8 mouse cellular contexts compared by ENCODE assay signal in genomic region chr8:122431694-122432442, GRCm38 (mm10). TPM values are rescaled to one million over a fixed set of nuclear protein-coding genes. Genes with fewer than 3 reads are reported as not detected.
DNase-seq lines count a peak whose midpoint lies in the region; ATAC-seq lines count a peak whose summit lies in the region.

No protein-coding gene starts in this region.

- peak overlapping the region; percentile 70 for H3K9ac ChIP-seq in neural tube, embryonic 11.5 days (ENCODE audit: low read length)

- 0 out of 2 replicates have a peak, but pooled peaks have one; percentile 9 for ATAC-seq in neural tube, embryonic 11.5 days (ENCODE audit: insufficient read depth, low FRiP score, low TSS enrichment)

- H3K27ac ChIP-seq in neural tube, embryonic 11.5 days (ENCODE audit: low read depth, low read length), result no peak overlapping the region
- peak overlapping the region; percentile 84 for H3K27ac ChIP-seq in forebrain, embryonic 10.5 days

- H3K36me3 ChIP-seq in neural tube, embryonic 11.5 days (ENCODE audit: control insufficient read depth, insufficient read depth, low read length), result peaks cover 8% of the 10 kb centered on the region; the same call in 1 of the 2 replicates
- H3K36me3 ChIP-seq in forebrain, embryonic 10.5 days (replicated peaks), result peaks cover 39% of the 10 kb centered on the region

- DNase-seq in neural tube, embryonic 11.5 days (ENCODE audit: low spot score), result no peak
- no peak for DNase-seq in neural tube, embryonic 10.5 days (ENCODE audit: extremely low spot score, low spot score)
- peak; percentile 32 for DNase-seq in forebrain, embryonic 10.5 days (ENCODE audit: extremely low spot score, low spot score)
- DNase-seq in kidney, adult 18-20 months, result peak; percentile 64
- peak; percentile 41 for DNase-seq in lung, postnatal 14 days
- DNase-seq in thymus, postnatal 25 days, result peak; percentile 53
- no peak for DNase-seq in layer of hippocampus, postnatal 25 days (ENCODE audit: extremely low spot score in 1 of 2, low spot score in 1 of 2)
- DNase-seq in cerebellum, adult 11 months, result no peak

- H3K27me3 ChIP-seq in neural tube, embryonic 11.5 days (ENCODE audit: control insufficient read depth, insufficient read depth, low read length), result no peaks in the 10 kb centered on the region
- H3K27me3 ChIP-seq in forebrain, embryonic 10.5 days (ENCODE audit: poor library complexity, severe bottlenecking), result peaks cover 14% of the 10 kb centered on the region; the same call in 1 of the 2 replicates

- H3K4me3 ChIP-seq in neural tube, embryonic 11.5 days (ENCODE audit: low read depth, low read length), result peak overlapping the region; percentile 38
- H3K4me3 ChIP-seq in forebrain, embryonic 10.5 days, result peak overlapping the region; percentile 63

- peaks cover 14% of the 10 kb centered on the region for H3K4me1 ChIP-seq in neural tube, embryonic 11.5 days (ENCODE audit: control insufficient read depth, insufficient read depth, low read length)
- H3K4me1 ChIP-seq in forebrain, embryonic 10.5 days, result peaks cover 31% of the 10 kb centered on the region

- peak overlapping the region; percentile 80 for H3K4me2 ChIP-seq in neural tube, embryonic 11.5 days (ENCODE audit: low read depth)

- 39% methylated on average over 18 of the region's 18 CpGs for WGBS in neural tube, embryonic 11.5 days
- WGBS in forebrain, embryonic 10.5 days, result 39% methylated on average over 18 of the region's 18 CpGs

- H3K9me3 ChIP-seq in neural tube, embryonic 11.5 days (ENCODE audit: control insufficient read depth, low read length), result no peaks in the 10 kb centered on the region
- peaks cover 4% of the 10 kb centered on the region for H3K9me3 ChIP-seq in forebrain, embryonic 10.5 days

RNA-seq across cellular contexts. Expression of gene Cyba, which starts 0.9 kb away (rescaled TPM):
- polyA plus RNA-seq in neural tube, embryonic 11.5 days (2014; fragmentation: Nextera tagmentation; extraction: Ambion mirVana), result 52.5 and 57.7 TPM in 2 replicates
- 70.0 and 75.7 TPM in 2 replicates for polyA plus RNA-seq in forebrain, embryonic 10.5 days (2016; fragmentation: Nextera tagmentation; extraction: Ambion mirVana)
- total RNA-seq in layer of hippocampus, postnatal 25 days (2021), result 10 to 100 TPM in 1 of 2 experiments, 1 to 10 TPM in 1; 8.9 to 10.3 TPM

RNA-seq across cellular contexts. Expression of gene Il17c, which starts 10.0 kb away (rescaled TPM):
- polyA plus RNA-seq in neural tube, embryonic 11.5 days (2014; fragmentation: Nextera tagmentation; extraction: Ambion mirVana), result 0.57 TPM in 1 of 2 replicates, not detected in the other
- polyA plus RNA-seq in forebrain, embryonic 10.5 days (2016; fragmentation: Nextera tagmentation; extraction: Ambion mirVana), result 0.21 TPM in 1 of 2 replicates, not detected in the other
- total RNA-seq in layer of hippocampus, postnatal 25 days (2021), result not detected

RNA-seq across cellular contexts. Expression of gene Mvd, which starts 11.4 kb away (rescaled TPM):
- 53.7 and 58.5 TPM in 2 replicates for polyA plus RNA-seq in neural tube, embryonic 11.5 days (2014; fragmentation: Nextera tagmentation; extraction: Ambion mirVana)
- polyA plus RNA-seq in forebrain, embryonic 10.5 days (2016; fragmentation: Nextera tagmentation; extraction: Ambion mirVana), result 52.1 and 54.2 TPM in 2 replicates
- total RNA-seq in layer of hippocampus, postnatal 25 days (2021), result 10 to 100 TPM; 23.1 to 25.2 TPM

RNA-seq across cellular contexts. Expression of gene Snai3, which starts 28.7 kb away (rescaled TPM):
- not detected in 2 replicates for polyA plus RNA-seq in neural tube, embryonic 11.5 days (2014; fragmentation: Nextera tagmentation; extraction: Ambion mirVana)
- 0.18 and 0.22 TPM in 2 replicates for polyA plus RNA-seq in forebrain, embryonic 10.5 days (2016; fragmentation: Nextera tagmentation; extraction: Ambion mirVana)
- not detected for total RNA-seq in layer of hippocampus, postnatal 25 days (2021)

RNA-seq across cellular contexts. Expression of gene Rnf166, which starts 44.0 kb away (rescaled TPM):
- 30.1 and 31.1 TPM in 2 replicates for polyA plus RNA-seq in neural tube, embryonic 11.5 days (2014; fragmentation: Nextera tagmentation; extraction: Ambion mirVana)
- polyA plus RNA-seq in forebrain, embryonic 10.5 days (2016; fragmentation: Nextera tagmentation; extraction: Ambion mirVana), result 31.0 and 33.0 TPM in 2 replicates
- 10 to 100 TPM; 26.0 to 35.0 TPM for total RNA-seq in layer of hippocampus, postnatal 25 days (2021)

Comparison
In these comparisons a context has a peak if more than half of its experiments do, and no peak if none do; other contexts are left out.
1. DNase-seq: peak in forebrain, embryonic 10.5 days (single experiment), kidney, adult 18-20 months (single experiment), lung, postnatal 14 days (single experiment) and thymus, postnatal 25 days (single experiment); none in neural tube, embryonic 11.5 days (single experiment), neural tube, embryonic 10.5 days (single experiment), layer of hippocampus, postnatal 25 days (0 of 2) and cerebellum, adult 11 months (single experiment).